Mouse (Mus musculus): ENCODE results near the gene Sdc1. TPM values are rescaled to one million over a fixed set of nuclear protein-coding genes. Genes with fewer than 3 reads are reported as not detected.

Sdc1 gene
- polyA plus RNA-seq, 1 experiment from 2014 or later = 261 TPM

- peaks cover 96% of the 10 kb centered on the region for H3K36me3 ChIP-seq
- H3K27ac ChIP-seq = 0 out of 2 replicates have a peak overlapping the region, but pooled peaks have one; percentile 5
- no peak overlapping the region for H3K4me3 ChIP-seq
- H3K4me1 ChIP-seq = peaks cover 34% of the 10 kb centered on the region
- no peaks in the 10 kb centered on the region for H3K9me3 ChIP-seq (replicated peaks)
- no peaks in the 10 kb centered on the region for H3K27me3 ChIP-seq (ENCODE audit: low read depth, poor library complexity, severe bottlenecking)
- WGBS = 83% methylated on average over 3 of the region's 3 CpGs
- no peak for DNase-seq (ENCODE audit: low spot score)
These were observed 17.3 kb downstream of the Sdc1 start for GRCm38 (mm10) chr12:8788469-8788868.

DNA sequence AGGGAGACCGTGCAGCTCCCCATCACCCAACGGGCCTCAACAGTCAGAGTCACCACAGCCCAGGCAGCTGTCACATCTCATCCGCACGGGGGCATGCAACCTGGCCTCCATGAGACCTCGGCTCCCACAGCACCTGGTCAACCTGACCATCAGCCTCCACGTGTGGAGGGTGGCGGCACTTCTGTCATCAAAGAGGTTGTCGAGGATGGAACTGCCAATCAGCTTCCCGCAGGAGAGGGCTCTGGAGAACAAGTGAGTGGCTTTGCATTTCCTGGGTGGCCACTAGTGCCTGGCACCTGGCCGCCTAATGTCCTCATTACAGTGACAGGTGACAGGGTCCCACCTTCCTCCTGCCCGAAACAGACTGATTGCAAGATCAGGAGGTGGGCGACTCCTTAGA lies 19.5 kb downstream of the Sdc1 start:
- Histone ChIP-seq H3K4me1 (peaks cover 15% of the 10 kb centered on the region), H3K36me3 (peaks cover 99% of the 10 kb centered on the region)
- WGBS = 95% methylated on average over 12 of the region's 12 CpGs

GRCm38 (mm10) chr12:8793410-8794051 lies 22.4 kb downstream of the Sdc1 start:
- DNase-seq (ENCODE audit: low spot score) = no peak
- peaks cover 24% of the 10 kb centered on the region for H3K4me1 ChIP-seq
- H3K36me3 ChIP-seq = peaks cover 75% of the 10 kb centered on the region
- H3K9me3 ChIP-seq (replicated peaks) = 0 out of 2 replicates have a peak, but pooled peaks cover 2% of the 10 kb centered on the region
- H3K27me3 ChIP-seq (ENCODE audit: low read depth, poor library complexity, severe bottlenecking) = no peaks in the 10 kb centered on the region
- 92% methylated on average over 2 of the region's 2 CpGs for WGBS
- H3K4me3 ChIP-seq = no peak overlapping the region
- no peak overlapping the region for H3K27ac ChIP-seq

More for the DNA sequence above, 19.5 kb downstream of the Sdc1 start:
- DNase-seq (ENCODE audit: low spot score) = no peak
- H3K4me3 ChIP-seq = no peak overlapping the region
- no peak overlapping the region for H3K27ac ChIP-seq
- H3K9me3 ChIP-seq (replicated peaks) = 0 out of 2 replicates have a peak, but pooled peaks cover 2% of the 10 kb centered on the region
- no peaks in the 10 kb centered on the region for H3K27me3 ChIP-seq (ENCODE audit: low read depth, poor library complexity, severe bottlenecking)

- Histone ChIP-seq H3K27ac (peak overlapping the region; percentile 88), H3K9me3 (replicated peaks) (0 out of 2 replicates have a peak, but pooled peaks cover 2% of the 10 kb centered on the region), H3K36me3 (peaks cover 31% of the 10 kb centered on the region), H3K27me3 (ENCODE audit: low read depth, poor library complexity, severe bottlenecking) (no peaks in the 10 kb centered on the region), H3K4me3 (no peak overlapping the region), H3K4me1 (peaks cover 56% of the 10 kb centered on the region)
- WGBS = 89% methylated on average over 7 of the region's 7 CpGs
- DNase-seq (ENCODE audit: low spot score) = no peak
These were observed 26.8 kb downstream of the Sdc1 start for GRCm38 (mm10) chr12:8797936-8798335.

GRCm38 (mm10) chr12:8798486-8799020 lies 27.4 kb downstream of the Sdc1 start:
- H3K36me3 ChIP-seq = peaks cover 25% of the 10 kb centered on the region
- H3K27me3 ChIP-seq (ENCODE audit: low read depth, poor library complexity, severe bottlenecking) = no peaks in the 10 kb centered on the region
- H3K27ac ChIP-seq = peak overlapping the region; percentile 88
- H3K4me3 ChIP-seq = no peak overlapping the region
- peaks cover 63% of the 10 kb centered on the region for H3K4me1 ChIP-seq
- H3K9me3 ChIP-seq (replicated peaks) = 0 out of 2 replicates have a peak, but pooled peaks cover 2% of the 10 kb centered on the region
- 47% methylated on average over 9 of the region's 9 CpGs for WGBS
- peak; percentile 51 for DNase-seq (ENCODE audit: low spot score)

DNA sequence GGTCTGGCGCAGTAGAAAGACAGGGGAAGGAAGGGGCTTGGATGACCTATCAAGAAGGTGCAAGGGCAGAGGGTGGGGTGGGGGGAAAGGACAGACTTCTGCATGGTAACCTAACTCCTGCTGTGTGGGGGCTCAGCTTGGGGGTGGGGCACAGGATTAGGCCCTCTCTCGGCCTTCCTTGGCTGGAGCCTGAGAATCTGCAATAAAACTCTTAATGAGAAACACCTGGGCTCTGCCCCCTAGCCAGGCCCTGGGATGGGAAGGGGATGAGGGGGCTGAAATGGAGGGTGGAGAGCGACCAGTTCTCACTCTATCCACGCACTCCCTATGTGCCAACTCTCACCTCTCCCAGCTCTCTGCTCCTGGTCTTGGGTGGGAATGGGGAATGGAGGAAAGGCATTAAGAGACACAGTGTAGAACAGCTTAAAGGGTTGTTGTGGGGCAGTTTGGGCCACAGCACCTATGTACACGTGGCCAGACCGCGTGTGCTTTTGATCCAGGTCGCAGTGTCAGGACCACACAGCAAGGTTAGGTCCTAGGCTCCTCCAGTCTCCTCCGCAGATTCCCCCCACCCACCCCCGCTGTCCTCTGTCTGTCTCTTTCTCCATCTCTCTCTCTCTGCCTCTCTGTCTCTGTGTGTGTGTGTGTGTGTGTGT lies 32.4 kb downstream of the Sdc1 start:
- peak overlapping the region; percentile 87 for H3K27ac ChIP-seq

GRCm38 (mm10) chr12:8804077-8804456 lies 32.9 kb downstream of the Sdc1 start:
- DNase-seq (ENCODE audit: low spot score) = no peak
- Histone ChIP-seq H3K9me3 (replicated peaks) (no peaks in the 10 kb centered on the region), H3K4me1 (peaks cover 76% of the 10 kb centered on the region), H3K36me3 (no peaks in the 10 kb centered on the region), H3K27ac (peak overlapping the region; percentile 87), H3K4me3 (0 out of 2 replicates have a peak overlapping the region, but pooled peaks have one; percentile 19), H3K27me3 (ENCODE audit: low read depth, poor library complexity, severe bottlenecking) (no peaks in the 10 kb centered on the region)
- WGBS = 71% methylated on average over 3 of the region's 3 CpGs

More for the DNA sequence above, 32.4 kb downstream of the Sdc1 start:
- WGBS = 9% methylated on average over 10 of the region's 10 CpGs
- Histone ChIP-seq H3K4me1 (peaks cover 81% of the 10 kb centered on the region), H3K4me3 (peak overlapping the region; percentile 19), H3K36me3 (no peaks in the 10 kb centered on the region), H3K9me3 (replicated peaks) (no peaks in the 10 kb centered on the region), H3K27me3 (ENCODE audit: low read depth, poor library complexity, severe bottlenecking) (no peaks in the 10 kb centered on the region)
- peak; percentile 79 for DNase-seq (ENCODE audit: low spot score)

- peaks cover 65% of the 10 kb centered on the region for H3K4me1 ChIP-seq
- DNase-seq (ENCODE audit: low spot score) = peak; percentile 60
- H3K36me3 ChIP-seq = no peaks in the 10 kb centered on the region
- H3K9me3 ChIP-seq (replicated peaks) = no peaks in the 10 kb centered on the region
- WGBS = 63% methylated on average over 7 of the region's 7 CpGs
- H3K27me3 ChIP-seq (ENCODE audit: low read depth, poor library complexity, severe bottlenecking) = no peaks in the 10 kb centered on the region
- H3K4me3 ChIP-seq = no peak overlapping the region
- H3K27ac ChIP-seq = peak overlapping the region; percentile 87
These were observed 34.0 kb downstream of the Sdc1 start for GRCm38 (mm10) chr12:8804934-8805722.

DNA sequence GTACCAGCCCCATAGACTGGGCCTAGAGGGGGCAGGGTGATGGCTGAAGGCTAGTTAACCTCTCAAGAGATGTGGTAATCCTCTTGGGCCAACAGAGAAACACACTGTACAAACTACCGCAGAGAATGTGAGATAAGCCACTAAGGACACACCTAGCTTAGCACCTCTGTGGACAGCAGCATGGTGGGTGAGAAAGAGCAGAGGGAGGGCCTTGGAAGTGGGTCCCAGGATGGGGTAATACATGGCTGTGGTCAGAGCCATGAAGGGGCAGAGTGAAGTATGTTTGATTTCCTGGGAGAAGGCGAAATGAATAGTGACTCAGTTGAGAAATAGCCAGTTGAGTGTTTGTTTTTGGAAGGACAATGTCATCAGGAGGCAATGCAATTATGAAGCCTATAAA lies 38.0 kb downstream of the Sdc1 start:
- no peak for DNase-seq (ENCODE audit: low spot score)
- H3K36me3 ChIP-seq = no peaks in the 10 kb centered on the region
- 87% methylated on average over 2 of the region's 2 CpGs for WGBS

GRCm38 (mm10) chr12:8809626-8810025 lies 38.5 kb downstream of the Sdc1 start:
- DNase-seq (ENCODE audit: low spot score) = no peak
- Histone ChIP-seq H3K4me3 (no peak overlapping the region), H3K27ac (no peak overlapping the region), H3K4me1 (peaks cover 49% of the 10 kb centered on the region), H3K27me3 (ENCODE audit: low read depth, poor library complexity, severe bottlenecking) (no peaks in the 10 kb centered on the region), H3K9me3 (replicated peaks) (no peaks in the 10 kb centered on the region), H3K36me3 (no peaks in the 10 kb centered on the region)
- 90% methylated on average over 6 of the region's 6 CpGs for WGBS

More for the DNA sequence above, 38.0 kb downstream of the Sdc1 start:
- Histone ChIP-seq H3K4me3 (no peak overlapping the region), H3K27ac (0 out of 2 replicates have a peak overlapping the region, but pooled peaks have one; percentile 42), H3K27me3 (ENCODE audit: low read depth, poor library complexity, severe bottlenecking) (no peaks in the 10 kb centered on the region), H3K4me1 (peaks cover 55% of the 10 kb centered on the region), H3K9me3 (replicated peaks) (no peaks in the 10 kb centered on the region)

GRCm38 (mm10) chr12:8810966-8811365 lies 39.8 kb downstream of the Sdc1 start:
- Histone ChIP-seq H3K4me1 (peaks cover 36% of the 10 kb centered on the region), H3K27ac (peak overlapping the region; percentile 67)
- 73% methylated on average over 2 of the region's 2 CpGs for WGBS

GRCm38 (mm10) chr12:8811441-8811871 lies 40.3 kb downstream of the Sdc1 start:
- peak overlapping the region; percentile 67 for H3K27ac ChIP-seq
- peaks cover 32% of the 10 kb centered on the region for H3K4me1 ChIP-seq
- H3K4me3 ChIP-seq = no peak overlapping the region
- no peaks in the 10 kb centered on the region for H3K9me3 ChIP-seq (replicated peaks)
- H3K36me3 ChIP-seq = no peaks in the 10 kb centered on the region
- WGBS = 68% methylated on average over 6 of the region's 6 CpGs
- no peak for DNase-seq (ENCODE audit: low spot score)
- H3K27me3 ChIP-seq (ENCODE audit: low read depth, poor library complexity, severe bottlenecking) = no peaks in the 10 kb centered on the region

More at GRCm38 (mm10) chr12:8810966-8811365, 39.8 kb downstream of the Sdc1 start:
- Histone ChIP-seq H3K4me3 (no peak overlapping the region), H3K27me3 (ENCODE audit: low read depth, poor library complexity, severe bottlenecking) (no peaks in the 10 kb centered on the region), H3K9me3 (replicated peaks) (no peaks in the 10 kb centered on the region), H3K36me3 (no peaks in the 10 kb centered on the region)
- no peak for DNase-seq (ENCODE audit: low spot score)

Measured in limb, embryonic 10.5 days (tissue).